Comparison of ENCODE assay signal across 12 mouse cellular contexts in genomic region chrX:153433659-153434293, GRCm38 (mm10).
A peak's percentile ranks its signal among the peaks of the same experiment; 100 is the strongest.
DNase-seq lines count a peak whose midpoint lies in the region; ATAC-seq lines count a peak whose summit lies in the region.
"Had no signal": no experiment of that assay in that cellular context is flagged by ENCODE, and none has a peak within 500 bp of the region (broad histone marks: within the 10 kb centered on the region; RNA-seq: fewer than 3 reads in every experiment).

No protein-coding gene starts in this region.

- no peaks in the 10 kb centered on the region for H3K9me3 ChIP-seq in forebrain, embryonic 12.5 days
- H3K9me3 ChIP-seq in kidney, embryonic 16.5 days (ENCODE audit: low read length) = no peaks in the 10 kb centered on the region
- H3K9me3 ChIP-seq: G1E; lung, embryonic 15.5 days had no signal

- H3K4me1 ChIP-seq in forebrain, embryonic 12.5 days = peaks cover 6% of the 10 kb centered on the region
- H3K4me1 ChIP-seq in kidney, embryonic 16.5 days (ENCODE audit: insufficient read depth, low read length) = no peaks in the 10 kb centered on the region
- H3K4me1 ChIP-seq: lung, embryonic 15.5 days had no signal

- 0 out of 2 replicates have a peak overlapping the region, but pooled peaks have one; percentile 17 for H3K4me2 ChIP-seq in forebrain, embryonic 12.5 days
- no peak overlapping the region for H3K4me2 ChIP-seq in kidney, embryonic 16.5 days (replicated peaks; ENCODE audit: low read depth, low read length)
- H3K4me2 ChIP-seq: lung, embryonic 15.5 days had no signal

- H3K27ac ChIP-seq in forebrain, embryonic 12.5 days = peak overlapping the region; percentile 76
- H3K27ac ChIP-seq in kidney, embryonic 16.5 days (ENCODE audit: low read length) = no peak overlapping the region
- H3K27ac ChIP-seq: gastrocnemius, adult 2 months; kidney, postnatal 0 days; lung, embryonic 15.5 days had no signal

- H3K4me3 ChIP-seq in forebrain, embryonic 12.5 days (replicated peaks) = no peak overlapping the region
- no peak overlapping the region for H3K4me3 ChIP-seq in kidney, embryonic 16.5 days (ENCODE audit: low read length)
- H3K4me3 ChIP-seq: gastrocnemius, adult 2 months; lung, embryonic 15.5 days had no signal

- DNase-seq in right cerebral cortex, adult 18-20 months = peak; percentile 8
- no peak for DNase-seq in right cerebral cortex, postnatal 25 days
- DNase-seq in mesoderm, embryonic 11.5 days (ENCODE audit: low read depth, low spot score) = peak; percentile 39
- peak; percentile 6 for DNase-seq in telencephalon, adult 2 months (ENCODE audit: low read depth, low spot score)
- DNase-seq in heart, postnatal 14 days = no peak
- no peak for DNase-seq in gastrocnemius, postnatal 36 days
- DNase-seq: gastrocnemius, adult 2 months had no signal

- ATAC-seq in forebrain, embryonic 12.5 days (ENCODE audit: low FRiP score) = peak; percentile 93
- ATAC-seq in kidney, embryonic 16.5 days (ENCODE audit: low FRiP score, low TSS enrichment) = no peak

- H3K36me3 ChIP-seq in forebrain, embryonic 12.5 days (replicated peaks) = no peaks in the 10 kb centered on the region
- H3K36me3 ChIP-seq in kidney, embryonic 16.5 days (ENCODE audit: insufficient read depth, low read length) = no peaks in the 10 kb centered on the region
- H3K36me3 ChIP-seq: G1E; lung, embryonic 15.5 days had no signal

- intact Hi-C loops in heart, postnatal 14 days (cut with DNase I) = no loop called here
- intact Hi-C loops in gastrocnemius, postnatal 36 days (cut with DNase I) = no loop called here

- 20% methylated on average over 5 of the region's 5 CpGs for WGBS in forebrain, embryonic 12.5 days
- WGBS in kidney, embryonic 16.5 days = 47% methylated on average over 5 of the region's 5 CpGs

- H3K9ac ChIP-seq in forebrain, embryonic 12.5 days = no peak overlapping the region
- H3K9ac ChIP-seq in kidney, embryonic 16.5 days (replicated peaks; ENCODE audit: low read length) = no peak overlapping the region
- H3K9ac ChIP-seq: lung, embryonic 15.5 days had no signal

- H3K27me3 ChIP-seq in forebrain, embryonic 12.5 days = no peaks in the 10 kb centered on the region
- H3K27me3 ChIP-seq in kidney, embryonic 16.5 days (ENCODE audit: insufficient read depth, low read length) = peaks cover 2% of the 10 kb centered on the region; the same call in 1 of the 2 replicates
- H3K27me3 ChIP-seq: lung, embryonic 15.5 days had no signal

Comparison
In these comparisons a context has a peak if more than half of its experiments do, and no peak if none do; other contexts are left out.
1. DNase-seq: peak in right cerebral cortex, adult 18-20 months (single experiment), mesoderm, embryonic 11.5 days (single experiment) and telencephalon, adult 2 months (single experiment); none in right cerebral cortex, postnatal 25 days (single experiment), heart, postnatal 14 days (0 of 2) and gastrocnemius, postnatal 36 days (0 of 2).